Mouse (Mus musculus) C2C12 (cell line): Measurements from ENCODE around the gene Sox5.

Source experiments
- CTCF ChIP-seq: IDR thresholded peaks from one replicate; pipeline ENCODE4 v1.5.1; 2011; ENCODE audit not compliant: control insufficient read depth, insufficient read depth, insufficient read length
- MAX ChIP-seq: IDR thresholded peaks from one replicate; pipeline ENCODE4 v1.6.1; 2011; ENCODE audit warnings: mild to moderate bottlenecking, control low read depth
- MYOG ChIP-seq: IDR thresholded peaks from one replicate; pipeline ENCODE4 v1.6.1; 2011; ENCODE audit not compliant: control insufficient read depth, insufficient read length; ENCODE audit errors: extremely low read depth
- USF1 ChIP-seq: IDR thresholded peaks from one replicate; pipeline ENCODE4 v1.6.1; 2011; ENCODE audit warnings: low read depth, mild to moderate bottlenecking, control low read depth, moderate library complexity

- no peak for TF ChIP-seq CTCF
- no peak for TF ChIP-seq MYOG
- no peak for TF ChIP-seq MAX
- TF ChIP-seq USF1: no peak
These were observed 598.7 kb downstream of the Sox5 start for GRCm38 (mm10) chr6:144183087-144183486.
